Mouse (Mus musculus): ENCODE results near the gene Tmem208.

Tmem208 gene

DNA sequence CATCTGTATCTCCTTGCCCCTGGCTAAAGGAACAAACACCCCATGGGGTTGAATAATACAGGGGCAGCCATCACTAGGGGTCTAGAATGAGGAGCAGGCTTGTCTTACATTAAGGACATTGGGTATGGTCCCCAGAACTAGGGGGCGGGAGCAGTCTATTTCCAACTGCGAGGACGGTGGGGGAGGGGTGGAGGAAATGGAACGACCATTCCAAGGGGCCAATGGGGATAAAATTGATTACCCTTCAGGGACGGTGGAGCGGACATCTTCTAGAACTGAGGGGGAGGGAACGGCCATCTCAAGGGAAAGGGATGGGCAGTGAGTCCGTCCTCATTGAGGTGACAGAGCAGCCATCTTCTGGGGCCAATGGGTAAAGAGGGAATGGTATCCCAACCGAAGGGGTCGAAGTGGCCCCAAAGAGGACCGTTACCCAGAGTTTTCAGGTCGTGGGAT lies 487 bp upstream of the Tmem208 start:
- DNase-seq (ENCODE audit: low spot score): no peak

DNA sequence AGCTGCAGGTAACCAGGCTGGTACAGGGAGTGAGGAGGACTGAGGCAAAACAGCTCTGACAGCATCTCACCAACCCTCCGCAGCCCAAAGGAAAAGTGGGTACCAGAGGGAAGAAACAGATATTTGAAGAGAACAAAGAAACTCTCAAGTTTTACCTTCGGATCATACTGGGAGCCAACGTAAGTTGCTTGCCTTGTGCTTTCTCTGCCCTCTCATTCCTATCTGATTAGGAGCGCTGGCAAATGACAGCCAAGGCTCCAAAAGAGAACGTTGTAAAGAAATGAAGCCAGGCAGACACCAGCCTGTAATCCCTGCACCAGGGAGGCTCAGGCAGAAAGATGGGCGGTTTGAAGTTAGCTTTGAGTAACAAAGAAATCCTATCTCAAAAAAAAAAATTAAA lies 814 bp downstream of the Tmem208 start:
- no peak for DNase-seq (ENCODE audit: low spot score)

DNA sequence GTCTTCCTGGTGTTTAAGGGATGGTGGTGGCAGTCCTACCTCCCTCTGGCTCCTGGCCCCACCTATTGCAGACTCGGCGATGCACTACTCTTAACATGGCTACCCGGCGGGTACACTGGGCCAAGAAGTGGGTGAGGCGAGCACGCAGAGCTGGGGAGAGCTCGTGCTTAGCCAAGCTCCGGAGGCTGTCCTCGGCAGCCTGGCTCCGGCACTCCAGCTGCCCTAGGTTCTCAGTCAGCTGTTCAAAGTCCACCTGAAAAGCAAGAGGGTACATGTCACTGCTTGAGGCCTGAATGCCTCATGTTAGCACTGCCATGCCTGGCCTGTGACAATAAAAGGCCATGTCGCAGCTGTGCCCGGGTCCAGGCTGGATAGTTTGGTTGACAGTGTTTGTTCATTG lies 4.2 kb downstream of the Tmem208 start:
- DNase-seq (ENCODE audit: low spot score): no peak

DNA sequence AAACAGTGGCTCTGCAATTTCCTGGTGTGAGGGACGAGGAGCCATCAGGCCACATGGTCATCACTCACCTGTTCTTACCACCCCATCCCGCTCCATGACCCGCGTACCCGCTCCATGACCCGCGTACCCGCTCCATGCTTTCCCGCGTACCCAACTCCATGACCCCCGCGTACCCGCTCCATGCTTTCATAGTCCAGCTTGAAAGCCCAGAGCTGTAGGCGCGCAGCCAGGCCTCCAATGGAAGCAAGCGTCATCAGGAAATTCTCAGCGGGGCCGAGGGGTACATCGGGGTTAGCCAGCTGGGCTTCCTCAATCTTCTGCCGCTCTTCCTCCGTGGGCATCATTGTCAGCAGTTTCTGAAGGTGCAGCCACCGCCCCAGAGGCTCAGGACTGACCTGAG lies 5.3 kb downstream of the Tmem208 start:
- DNase-seq (ENCODE audit: low spot score): no peak

DNA sequence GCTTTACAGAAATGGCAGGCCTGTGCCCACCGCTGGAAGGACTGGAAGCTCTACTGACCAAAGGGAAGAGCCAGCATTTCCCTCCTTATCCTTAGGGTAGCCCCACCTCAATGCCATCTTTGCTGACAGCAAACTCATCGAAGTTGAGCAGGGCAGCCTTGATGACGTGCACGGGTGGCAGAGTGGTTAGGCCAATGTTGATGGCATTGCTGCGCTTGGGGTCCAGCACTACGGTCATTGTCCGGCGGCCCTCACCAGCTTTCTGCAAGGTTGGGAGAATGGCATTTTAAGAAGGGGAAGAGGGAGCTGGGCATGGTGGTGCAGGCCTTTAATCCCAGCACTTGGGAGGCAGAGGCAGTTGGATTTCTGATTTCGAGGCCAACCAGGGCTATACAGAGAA lies 5.8 kb downstream of the Tmem208 start:
- no peak for DNase-seq (ENCODE audit: low spot score)

DNA sequence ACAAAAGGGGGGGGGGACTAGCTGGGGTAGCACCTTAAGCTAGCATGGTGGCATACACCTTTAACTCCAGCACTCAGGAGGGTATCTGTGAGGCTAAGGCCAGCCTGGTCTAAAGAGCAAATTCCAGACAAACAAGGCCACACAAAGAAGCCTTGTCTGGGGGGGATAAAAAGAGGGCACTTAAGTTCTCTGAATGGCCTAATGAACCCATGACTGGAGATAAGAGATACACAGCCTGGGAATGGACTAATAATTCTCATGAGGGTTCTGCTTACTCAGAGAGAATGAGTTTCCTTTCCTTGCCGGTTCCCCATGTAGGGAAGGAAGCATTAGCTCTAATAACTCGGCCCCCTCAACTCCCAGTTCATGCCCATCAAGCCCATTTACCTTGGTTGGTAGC lies 6.4 kb downstream of the Tmem208 start:
- no peak for DNase-seq (ENCODE audit: low spot score)

DNA sequence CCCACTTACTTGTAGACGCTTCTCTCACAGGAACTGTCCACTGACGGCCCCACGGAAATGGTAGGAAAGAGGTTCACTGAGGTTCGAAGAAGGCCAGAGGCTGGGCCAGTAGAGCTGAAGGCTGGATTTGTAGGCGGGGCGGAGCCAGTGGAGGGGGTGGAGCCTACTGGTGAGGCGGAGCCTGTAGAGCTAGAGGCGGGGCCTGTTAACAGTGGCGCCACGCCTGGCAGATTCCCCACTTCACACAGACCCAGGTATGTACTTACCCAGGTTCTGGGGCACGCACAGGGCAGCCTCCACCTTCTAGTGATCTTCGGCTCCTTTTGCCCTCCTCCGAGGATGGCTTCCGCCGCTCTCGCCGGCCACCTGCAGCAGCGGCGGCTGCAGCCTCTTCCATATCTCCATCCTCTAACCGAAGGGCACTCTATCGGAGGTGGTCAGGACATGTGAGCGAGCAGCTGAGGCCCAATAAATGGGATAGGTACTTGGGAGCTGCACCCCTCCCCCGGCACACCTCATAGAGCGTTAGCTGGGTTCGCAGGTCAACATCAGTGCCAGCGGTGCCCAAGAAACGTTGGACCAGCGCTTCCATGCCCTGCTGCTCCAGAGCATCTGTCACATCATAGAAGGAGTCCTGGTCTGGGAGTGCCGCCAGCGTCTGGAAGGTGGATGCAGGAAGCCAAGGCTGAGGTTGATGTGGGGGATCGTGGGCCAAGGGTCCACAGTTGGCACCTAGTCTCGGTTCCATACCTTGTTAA lies 10.4 kb downstream of the Tmem208 start:
- no peak for DNase-seq (ENCODE audit: low spot score)

DNA sequence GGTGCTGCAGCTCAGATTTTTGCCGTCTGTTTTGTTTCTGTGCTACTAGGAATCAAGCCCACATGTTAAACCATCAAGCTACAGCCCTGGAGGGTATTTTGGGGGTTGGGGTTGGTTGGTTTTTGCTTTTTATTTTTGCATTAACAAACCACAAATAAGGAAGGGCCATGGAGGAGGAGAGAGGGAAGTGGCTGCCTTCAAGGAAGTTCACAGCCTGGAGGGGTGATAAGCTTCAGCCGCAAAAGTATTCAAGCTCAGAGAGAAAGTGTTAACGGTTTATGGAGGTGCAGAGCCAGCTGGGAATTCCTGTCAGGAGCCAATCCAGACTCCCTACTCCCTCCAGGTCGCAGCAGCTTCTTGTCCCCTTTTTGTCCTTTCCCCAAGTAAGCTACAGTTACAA lies 12.8 kb downstream of the Tmem208 start:
- no peak for DNase-seq (ENCODE audit: low spot score)

DNA sequence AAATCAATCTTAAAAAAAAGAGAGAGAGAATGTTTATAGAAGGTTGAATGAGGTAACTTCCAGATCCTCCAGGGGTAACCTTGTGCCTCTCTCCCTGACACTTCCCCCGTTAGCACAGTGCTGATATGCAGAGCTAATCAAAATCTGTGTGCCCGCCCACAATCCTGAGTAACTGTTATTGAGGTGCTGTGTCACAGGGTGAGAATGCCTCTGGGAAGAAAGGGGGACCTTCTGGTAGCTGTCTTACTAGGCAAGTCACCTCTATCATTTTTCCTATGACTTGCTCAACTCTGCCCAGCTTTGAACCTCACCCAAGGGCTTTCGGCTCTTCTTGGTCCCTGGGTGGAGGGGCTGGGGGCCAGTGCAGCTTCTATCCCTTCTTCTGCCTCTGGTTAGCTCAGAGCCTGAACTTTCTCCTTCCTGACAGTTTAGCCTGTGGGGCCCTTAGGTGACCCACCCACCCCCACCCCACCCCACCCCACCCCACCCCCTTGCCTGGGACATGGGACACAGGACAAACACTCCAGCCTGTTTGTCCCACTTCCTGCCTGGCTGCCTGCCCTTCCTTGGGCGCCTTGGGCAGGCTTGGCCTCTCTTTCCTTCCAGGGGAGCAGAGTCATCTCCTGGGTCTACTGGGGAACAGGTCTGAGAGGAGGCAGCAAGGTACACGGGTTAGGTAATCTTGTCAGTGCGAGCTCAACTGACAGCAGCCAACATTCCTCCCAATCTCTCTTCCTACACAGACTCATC lies 13.9 kb downstream of the Tmem208 start:
- no peak for DNase-seq (ENCODE audit: low spot score)

DNA sequence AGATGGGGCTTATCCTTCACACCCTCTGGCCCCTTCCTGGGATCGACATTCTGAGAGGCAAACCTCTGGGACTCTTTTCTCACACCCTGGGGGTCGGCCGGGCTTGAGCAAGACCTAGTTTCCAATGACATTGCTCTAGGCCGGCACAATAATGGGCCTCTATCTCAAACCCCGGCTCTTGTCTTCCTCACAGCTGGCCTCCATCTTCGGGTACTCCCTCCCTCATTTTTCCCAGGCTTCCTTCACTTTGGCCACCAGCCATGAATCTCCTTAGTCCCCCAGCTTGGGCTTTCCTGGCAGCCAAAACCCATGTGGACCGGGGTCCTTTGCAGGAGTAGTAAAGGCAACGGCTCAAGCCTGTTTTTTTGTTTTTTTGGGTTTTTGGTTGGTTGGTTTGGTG lies 15.2 kb downstream of the Tmem208 start:
- no peak for DNase-seq (ENCODE audit: low spot score)

DNA sequence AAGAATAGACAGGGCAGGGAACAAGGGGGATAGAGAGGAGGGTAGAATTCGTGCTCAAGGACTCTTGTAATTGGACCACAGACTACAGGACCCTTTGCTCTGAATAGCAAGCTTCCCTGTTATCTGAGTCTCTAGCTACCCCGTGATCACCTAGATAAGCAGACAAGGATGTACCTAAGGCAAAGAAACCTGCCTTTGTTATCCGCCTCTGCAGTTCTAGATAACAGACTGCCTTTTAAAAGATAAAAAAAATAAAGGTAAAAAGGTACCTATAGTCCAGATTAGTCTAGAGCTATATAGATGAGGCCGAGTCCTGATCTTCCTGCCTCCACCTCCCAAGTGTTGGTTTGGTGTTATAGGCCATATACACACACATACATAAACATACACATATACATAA lies 16.6 kb downstream of the Tmem208 start:
- no peak for DNase-seq (ENCODE audit: low spot score)

DNA sequence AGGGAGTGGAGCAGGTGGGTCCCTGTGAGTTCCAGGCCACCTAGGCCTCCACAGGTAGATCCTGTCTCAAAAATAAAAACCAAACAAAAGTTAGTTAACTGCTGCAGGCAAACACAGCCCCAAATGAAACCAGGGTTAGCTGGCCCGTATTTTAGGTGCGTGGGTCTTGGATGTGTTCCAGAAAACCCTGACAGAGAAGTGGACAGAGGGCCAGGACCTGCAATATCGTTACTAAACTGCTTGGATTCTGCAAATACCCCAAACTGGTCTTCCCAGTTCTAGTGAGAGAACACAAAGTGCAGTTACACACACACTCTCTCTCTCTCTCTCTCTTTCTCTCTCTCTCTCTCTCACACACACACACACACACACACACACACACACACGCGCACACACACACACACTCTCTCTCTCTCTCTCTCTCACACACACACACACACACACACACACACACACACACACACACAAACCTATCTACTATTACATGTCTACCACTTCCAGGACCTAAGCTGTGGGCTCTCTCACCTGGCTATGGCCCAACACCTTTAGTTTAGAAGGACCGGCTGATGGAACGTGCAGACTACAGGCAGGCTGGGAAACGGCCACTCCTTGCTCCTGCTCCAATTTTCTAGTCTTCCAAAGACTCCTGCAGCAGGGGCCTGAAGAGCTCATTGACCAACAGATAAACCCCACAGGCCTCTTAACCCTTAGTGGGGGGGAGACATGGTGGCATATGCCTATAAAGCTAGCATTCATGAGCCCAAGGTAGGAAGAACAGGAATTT lies 17.8 kb downstream of the Tmem208 start:
- no peak for DNase-seq (ENCODE audit: low spot score)

DNA sequence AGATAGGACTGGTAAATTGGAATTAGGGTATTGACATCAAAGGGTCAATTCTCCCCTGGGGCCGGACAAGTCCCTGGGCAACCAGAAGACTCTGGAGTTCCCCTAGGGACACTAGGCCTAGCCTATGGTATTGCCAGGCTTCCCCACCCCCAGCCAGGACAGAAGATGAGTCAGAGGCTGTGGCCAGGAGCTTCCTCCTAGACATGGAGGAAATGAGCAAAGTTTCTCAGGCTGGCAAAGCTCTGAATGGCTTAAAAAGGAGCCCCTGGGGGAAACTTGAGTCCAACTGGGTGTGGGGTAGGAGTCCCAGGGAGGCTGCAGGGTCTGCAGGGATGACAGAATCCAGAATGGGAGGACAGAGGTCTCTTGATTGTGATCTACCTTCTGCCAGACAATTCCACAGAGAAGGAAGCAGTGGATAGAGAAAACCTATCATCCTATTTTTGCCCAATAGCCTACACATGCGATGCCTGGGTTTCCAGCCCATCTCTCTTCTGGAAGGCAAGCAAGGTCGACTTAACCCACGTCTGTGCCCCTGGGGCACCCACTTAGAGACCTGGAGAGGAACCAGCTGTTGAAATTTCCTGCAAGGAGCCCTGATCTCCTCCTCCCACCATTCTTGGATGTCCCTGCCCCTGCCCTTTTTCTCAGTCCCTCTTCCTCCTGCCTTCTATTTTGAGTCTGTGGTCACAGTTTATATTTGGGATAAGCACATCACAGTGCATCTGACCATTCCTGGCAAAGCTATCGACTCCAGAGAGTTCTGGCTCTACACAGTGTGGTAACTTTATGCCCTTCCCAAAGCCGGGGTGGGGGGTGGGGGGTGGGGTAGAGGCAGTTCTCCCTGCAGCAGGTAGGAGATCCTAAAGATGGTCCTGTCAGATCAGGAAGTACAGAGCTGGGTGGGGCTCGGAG lies 19.2 kb downstream of the Tmem208 start:
- DNase-seq (ENCODE audit: low spot score): no peak

DNA sequence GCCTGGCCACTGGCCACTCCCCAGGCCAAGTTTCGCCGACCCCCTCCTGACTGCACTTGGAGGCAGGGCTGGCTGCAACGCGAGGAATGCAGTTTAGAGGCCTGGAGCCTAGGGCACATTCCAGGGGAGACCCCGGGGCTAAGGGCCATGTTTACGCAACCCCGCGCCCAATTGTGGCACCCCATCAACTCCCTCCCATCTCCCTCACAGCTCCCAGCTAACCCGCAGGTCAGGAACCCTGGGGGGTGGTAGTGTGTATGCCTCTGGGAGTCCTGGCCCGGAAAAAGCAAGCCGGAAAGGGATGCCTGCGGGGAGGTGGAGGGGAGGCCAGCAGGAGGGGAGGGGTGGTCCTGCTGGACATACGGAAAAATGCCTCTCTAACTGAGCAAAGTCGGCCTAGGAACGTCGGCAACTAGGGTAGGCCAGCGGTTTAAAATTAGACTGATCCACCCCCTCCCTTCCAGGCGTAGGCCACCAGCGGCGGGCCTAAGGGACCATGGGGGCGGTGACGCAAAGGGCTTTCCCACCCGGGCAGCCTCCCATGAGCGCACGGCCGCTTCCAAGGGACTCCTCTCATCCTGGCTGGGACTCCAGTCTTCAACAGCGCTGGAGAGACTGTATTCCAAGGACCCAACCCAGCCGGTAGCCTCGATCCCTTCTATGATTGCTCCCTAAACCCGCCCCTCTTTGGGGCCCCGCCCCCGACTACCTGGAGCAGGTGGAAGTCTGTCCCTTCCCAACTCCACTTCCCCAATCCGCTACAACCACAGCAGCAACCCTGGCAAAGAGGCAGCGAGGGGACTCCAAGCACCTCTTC lies 20.7 kb downstream of the Tmem208 start:
- peak; percentile 44 for DNase-seq (ENCODE audit: low spot score)

DNA sequence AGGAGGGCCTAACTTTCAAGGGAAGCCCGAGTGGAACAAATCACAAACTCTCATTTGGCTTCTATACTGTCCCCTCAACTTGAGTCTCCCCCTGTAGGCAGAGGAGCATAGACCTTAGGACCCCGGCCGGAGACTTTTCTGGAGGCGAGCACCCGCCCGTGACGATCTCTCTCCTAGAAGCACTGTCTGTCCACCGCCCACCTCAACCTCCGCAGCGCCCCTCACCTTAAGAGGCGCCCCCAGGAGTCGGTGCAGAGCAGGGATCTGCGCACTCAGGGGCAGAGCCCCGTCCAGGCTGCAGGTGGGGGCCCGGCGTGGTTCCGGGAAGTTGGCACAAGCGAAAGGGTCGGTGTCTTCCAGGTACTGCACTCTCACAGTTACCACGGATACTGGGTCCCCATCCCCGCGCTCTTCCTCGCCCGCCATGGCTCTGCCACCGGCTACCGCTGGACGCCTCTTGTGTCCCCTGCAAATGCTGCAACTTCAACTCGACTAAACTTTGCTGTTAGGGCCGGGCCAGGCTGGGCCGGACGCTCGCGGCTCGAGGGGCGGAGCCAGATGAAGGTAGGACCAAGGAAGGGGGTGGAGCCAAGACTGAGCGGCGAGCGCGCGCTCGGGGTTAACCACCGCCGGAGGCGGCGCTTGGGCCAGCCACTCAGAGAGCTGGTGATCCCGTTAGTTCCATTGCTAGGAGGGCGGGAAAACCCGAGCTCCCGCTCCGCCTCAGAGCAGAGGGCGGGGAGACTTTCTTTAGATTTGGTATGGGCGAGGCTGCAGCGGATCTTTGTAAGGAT lies 21.5 kb downstream of the Tmem208 start, which contains the start of gene Fhod1:
Gene Fhod1, minus strand, starts transcription at position 526 of the 794 bp plus-strand sequence.
- peak; percentile 77 for DNase-seq (ENCODE audit: low spot score)

DNA sequence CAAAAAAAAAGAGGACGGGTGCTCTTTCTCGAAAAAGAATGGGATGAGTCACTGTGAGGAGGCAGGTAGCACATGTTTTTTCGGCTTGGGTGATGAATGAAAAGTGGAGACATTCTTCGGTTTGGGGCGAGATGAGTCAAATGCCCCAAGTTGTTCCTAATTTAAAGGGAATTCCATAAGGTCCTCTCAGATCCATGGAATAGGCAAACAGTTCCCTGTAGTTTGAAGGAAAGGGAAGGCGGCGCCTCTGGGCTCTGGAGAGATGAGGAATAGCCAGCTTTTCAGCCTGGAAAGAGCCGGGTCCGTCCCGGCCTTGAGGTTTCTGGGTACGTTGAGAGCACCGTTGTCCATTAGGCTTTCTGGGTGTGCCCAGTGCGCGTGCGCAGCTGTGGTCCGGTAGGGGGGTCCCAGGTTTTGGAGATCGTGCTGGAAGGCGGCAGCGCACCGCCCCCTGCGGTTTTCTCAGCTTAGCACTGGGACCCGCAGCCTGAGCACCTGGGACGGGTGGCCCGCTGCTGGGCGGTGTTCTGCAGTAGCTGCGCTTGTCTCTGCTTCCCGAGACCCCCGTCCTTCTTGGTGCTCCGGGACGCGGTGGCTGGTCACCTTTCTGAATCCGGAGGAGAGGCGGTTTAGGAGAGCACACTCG lies 22.4 kb downstream of the Tmem208 start, which contains the start of gene Slc9a5:
Gene Slc9a5, plus strand, starts transcription at position 394 of the 646 bp plus-strand sequence.
- peak; percentile 34 for DNase-seq (ENCODE audit: low spot score)

DNA sequence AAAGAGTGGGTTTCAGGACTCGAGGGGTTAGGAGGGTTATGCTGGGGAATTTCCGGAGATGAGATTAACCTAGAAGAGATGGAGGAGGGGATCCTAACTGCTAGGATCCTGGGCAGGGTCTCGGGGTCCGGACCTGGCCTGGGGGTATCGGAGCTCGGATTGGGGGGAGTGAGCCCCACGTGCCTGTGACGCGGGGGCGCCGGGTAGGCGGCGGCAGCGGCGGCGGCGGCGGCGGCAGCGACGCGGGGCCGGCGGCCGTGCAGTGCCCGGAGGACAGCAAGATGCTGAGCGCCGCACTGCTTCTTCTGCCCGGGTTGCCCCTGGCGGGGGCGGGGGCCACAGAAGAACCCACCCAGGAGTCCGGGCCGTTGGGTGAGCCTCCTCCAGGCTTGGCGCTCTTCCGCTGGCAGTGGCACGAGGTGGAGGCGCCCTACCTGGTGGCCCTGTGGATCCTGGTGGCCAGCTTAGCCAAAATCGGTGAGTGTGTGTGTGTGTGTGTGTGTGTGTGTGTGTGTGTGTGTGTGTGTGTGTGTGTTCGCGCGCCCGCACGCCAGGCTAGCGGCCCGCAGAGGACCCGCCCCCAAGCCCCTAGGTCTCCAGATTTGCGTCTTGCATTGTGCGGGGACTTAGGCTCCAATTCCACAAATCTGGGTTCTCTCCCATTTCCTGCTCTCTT lies 23.1 kb downstream of the Tmem208 start:
- no peak for DNase-seq (ENCODE audit: low spot score)

DNA sequence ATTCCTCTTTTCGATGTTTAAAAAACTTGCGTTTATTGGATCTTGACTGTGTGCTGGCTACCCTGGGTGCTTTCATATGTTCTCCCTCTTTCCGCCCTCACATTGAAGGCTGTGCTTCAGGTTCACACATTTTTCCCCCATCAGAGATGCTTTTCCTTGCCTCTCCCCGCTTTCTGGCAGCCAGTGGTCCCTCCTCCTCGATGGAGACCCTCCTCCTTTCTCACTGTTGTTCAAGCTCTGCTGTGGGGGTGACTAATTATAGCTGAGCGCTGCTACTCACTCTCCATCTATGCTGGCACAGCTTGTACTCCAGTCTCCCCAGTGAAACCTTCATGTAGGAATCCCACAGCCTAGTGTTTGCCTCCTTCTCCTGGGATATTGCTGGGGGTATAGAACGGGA lies 24.0 kb downstream of the Tmem208 start:
- DNase-seq (ENCODE audit: low spot score): no peak
